Mouse (Mus musculus): ENCODE measurements around the gene Ubald2. TPM values are rescaled to one million over a fixed set of nuclear protein-coding genes. Genes with fewer than 3 reads are reported as not detected.
A peak's percentile ranks its signal among the peaks of the same experiment; 100 is the strongest.
"Not testable (repeated sequence)": the region's sequence is repeated elsewhere in the genome, so short reads cannot be mapped to it uniquely, and the experiment has no call there.

The Ubald2 gene
- polyA plus RNA-seq, 1 experiment from 2014 or later, result 34.5 TPM

- Histone ChIP-seq H3K4me1 (ENCODE audit: control insufficient read depth, low read depth, low read length) (peaks cover 2% of the 10 kb centered on the region), H3K27me3 (ENCODE audit: control insufficient read depth, insufficient read depth, low read depth, low read length) (no peaks in the 10 kb centered on the region), H3K9ac (ENCODE audit: low read depth, low read length) (no peak within 1 kb of the TSS), H3K4me2 (ENCODE audit: low read depth, low read length) (no peak within 1 kb of the TSS), H3K27ac (ENCODE audit: low read length) (no peak within 1 kb of the TSS), H3K4me3 (ENCODE audit: low read depth, low read length) (no peak within 1 kb of the TSS), H3K9me3 (replicated peaks; ENCODE audit: control insufficient read depth, low read length) (no peaks in the 10 kb centered on the region), H3K36me3 (ENCODE audit: control insufficient read depth, insufficient read depth) (peaks cover 2% of the 10 kb centered on the region; the same call in 1 of the 2 replicates)
- no peak for ATAC-seq (ENCODE audit: low read depth)
- WGBS (ENCODE audit: insufficient replicate concordance), result 57% methylated on average over 20 of the region's 20 CpGs
Measured at GRCm38 (mm10) chr11:116466141-116466540, 32.2 kb downstream of the Ubald2 start, which contains the start of gene Qrich2. Gene Qrich2, minus strand, starts transcription at chr11:116466241.

DNA sequence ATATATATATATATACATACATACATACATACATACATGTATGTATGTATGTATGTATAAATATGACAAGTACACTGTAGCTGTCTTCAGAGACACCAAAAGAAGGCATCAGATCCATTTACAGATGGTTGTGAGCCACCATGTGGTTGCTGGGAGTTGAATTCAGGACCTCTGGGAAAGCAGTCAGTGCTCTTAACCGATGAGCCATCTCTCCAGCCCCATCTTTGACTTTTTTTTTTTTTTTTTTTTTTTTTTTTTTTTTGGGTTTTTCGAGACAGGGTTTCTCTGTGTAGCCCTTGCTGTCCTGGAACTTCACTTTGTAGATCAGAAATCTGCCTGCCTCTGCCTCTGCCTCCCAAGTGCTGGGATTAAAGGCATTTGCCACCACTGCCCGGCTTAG, 34.4 kb downstream of the Ubald2 start:
- ATAC-seq (ENCODE audit: low read depth); H3K4me3 ChIP-seq (ENCODE audit: low read depth, low read length); H3K27me3 ChIP-seq (ENCODE audit: control insufficient read depth, insufficient read depth, low read depth, low read length); H3K9me3 ChIP-seq (replicated peaks; ENCODE audit: control insufficient read depth, low read length); H3K36me3 ChIP-seq (ENCODE audit: control insufficient read depth, insufficient read depth); H3K27ac ChIP-seq (ENCODE audit: low read length); H3K4me1 ChIP-seq (ENCODE audit: control insufficient read depth, low read depth, low read length); H3K9ac ChIP-seq (ENCODE audit: low read depth, low read length); H3K4me2 ChIP-seq (ENCODE audit: low read depth, low read length): not testable (repeated sequence)
- 62% methylated on average over 3 of the region's 3 CpGs for WGBS (ENCODE audit: insufficient replicate concordance)

GRCm38 (mm10) chr11:116470249-116470648, 36.4 kb downstream of the Ubald2 start:
- Histone ChIP-seq H3K27me3 (ENCODE audit: control insufficient read depth, insufficient read depth, low read depth, low read length) (no peaks in the 10 kb centered on the region), H3K9me3 (replicated peaks; ENCODE audit: control insufficient read depth, low read length) (no peaks in the 10 kb centered on the region), H3K9ac (ENCODE audit: low read depth, low read length) (no peak overlapping the region), H3K27ac (ENCODE audit: low read length) (peak overlapping the region; percentile 57; the same call in 1 of the 2 replicates), H3K4me2 (ENCODE audit: low read depth, low read length) (no peak overlapping the region), H3K4me1 (ENCODE audit: control insufficient read depth, low read depth, low read length) (no peaks in the 10 kb centered on the region; the same call in none of the 2 replicates), H3K4me3 (ENCODE audit: low read depth, low read length) (no peak overlapping the region), H3K36me3 (ENCODE audit: control insufficient read depth, insufficient read depth) (peaks cover 3% of the 10 kb centered on the region; the same call in 1 of the 2 replicates)
- whole genome bisulfite sequencing (ENCODE audit: insufficient replicate concordance), result 72% methylated on average over 3 of the region's 3 CpGs
- peak; percentile 63; the same call in 1 of the 2 replicates for ATAC-seq (ENCODE audit: low read depth)

GRCm38 (mm10) chr11:116470896-116471295, 37.0 kb downstream of the Ubald2 start:
- Histone ChIP-seq H3K27me3 (ENCODE audit: control insufficient read depth, insufficient read depth, low read depth, low read length) (no peaks in the 10 kb centered on the region), H3K27ac (ENCODE audit: low read length) (peak overlapping the region; percentile 57; the same call in 1 of the 2 replicates), H3K4me1 (ENCODE audit: control insufficient read depth, low read depth, low read length) (no peaks in the 10 kb centered on the region; the same call in none of the 2 replicates), H3K4me3 (ENCODE audit: low read depth, low read length) (no peak overlapping the region), H3K9ac (ENCODE audit: low read depth, low read length) (no peak overlapping the region), H3K9me3 (replicated peaks; ENCODE audit: control insufficient read depth, low read length) (no peaks in the 10 kb centered on the region), H3K36me3 (ENCODE audit: control insufficient read depth, insufficient read depth) (peaks cover 8% of the 10 kb centered on the region; the same call in 1 of the 2 replicates), H3K4me2 (ENCODE audit: low read depth, low read length) (no peak overlapping the region)
- 80% methylated on average over 4 of the region's 4 CpGs for WGBS (ENCODE audit: insufficient replicate concordance)
- ATAC-seq (ENCODE audit: low read depth), result no peak

DNA sequence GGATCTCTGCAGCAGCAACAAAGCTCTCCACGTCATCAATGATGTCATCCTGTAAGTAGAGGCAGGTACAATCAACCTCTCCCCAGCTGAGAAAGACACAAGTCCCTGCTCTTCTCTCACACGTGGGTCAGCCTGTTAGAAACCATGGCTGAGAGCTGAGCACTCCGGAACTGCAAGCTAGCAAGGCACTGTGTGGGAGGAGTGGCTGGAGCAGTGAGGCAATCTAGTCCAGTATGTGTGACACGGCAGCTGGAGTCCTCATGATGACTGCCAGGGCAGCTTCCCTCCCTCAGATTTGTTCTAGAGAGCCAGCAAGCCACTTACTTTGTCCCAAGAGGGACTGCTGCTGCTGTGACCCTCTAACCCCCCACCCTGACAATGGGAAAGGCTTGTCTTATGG, 38.4 kb downstream of the Ubald2 start:
- H3K27me3 ChIP-seq (ENCODE audit: control insufficient read depth, insufficient read depth, low read depth, low read length), result no peaks in the 10 kb centered on the region
- no peak overlapping the region for H3K4me3 ChIP-seq (ENCODE audit: low read depth, low read length)
- H3K9ac ChIP-seq (ENCODE audit: low read depth, low read length), result no peak overlapping the region
- 0 out of 2 replicates have a peak, but pooled peaks have one; percentile 30 for ATAC-seq (ENCODE audit: low read depth)
- no peak overlapping the region for H3K27ac ChIP-seq (ENCODE audit: low read length)
- no peaks in the 10 kb centered on the region for H3K9me3 ChIP-seq (replicated peaks; ENCODE audit: control insufficient read depth, low read length)
- H3K4me2 ChIP-seq (ENCODE audit: low read depth, low read length), result no peak overlapping the region
- H3K4me1 ChIP-seq (ENCODE audit: control insufficient read depth, low read depth, low read length), result no peaks in the 10 kb centered on the region; the same call in none of the 2 replicates
- H3K36me3 ChIP-seq (ENCODE audit: control insufficient read depth, insufficient read depth), result peaks cover 9% of the 10 kb centered on the region; the same call in 1 of the 2 replicates
- 58% methylated on average over 4 of the region's 4 CpGs for WGBS (ENCODE audit: insufficient replicate concordance)

DNA sequence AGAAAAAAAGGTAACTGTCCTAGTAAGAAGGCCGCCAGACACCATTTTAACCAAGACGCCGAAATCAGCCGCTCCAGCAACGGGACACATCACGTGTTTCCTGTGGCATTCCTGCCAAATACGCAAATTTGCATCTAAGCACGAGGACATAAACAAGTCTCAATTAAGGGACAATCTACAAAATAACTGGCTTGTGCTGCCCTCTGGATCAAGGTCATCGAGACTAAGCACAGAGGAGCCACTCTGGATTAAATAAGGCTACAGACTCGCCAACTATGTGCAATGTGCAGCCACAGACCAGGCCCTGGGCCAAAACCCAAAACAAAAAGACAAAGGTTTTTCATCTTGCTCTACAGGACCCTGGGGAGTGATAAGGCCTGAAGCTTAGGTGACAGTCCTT, 42.1 kb downstream of the Ubald2 start:
- H3K4me2 ChIP-seq (ENCODE audit: low read depth, low read length), result no peak overlapping the region

DNA sequence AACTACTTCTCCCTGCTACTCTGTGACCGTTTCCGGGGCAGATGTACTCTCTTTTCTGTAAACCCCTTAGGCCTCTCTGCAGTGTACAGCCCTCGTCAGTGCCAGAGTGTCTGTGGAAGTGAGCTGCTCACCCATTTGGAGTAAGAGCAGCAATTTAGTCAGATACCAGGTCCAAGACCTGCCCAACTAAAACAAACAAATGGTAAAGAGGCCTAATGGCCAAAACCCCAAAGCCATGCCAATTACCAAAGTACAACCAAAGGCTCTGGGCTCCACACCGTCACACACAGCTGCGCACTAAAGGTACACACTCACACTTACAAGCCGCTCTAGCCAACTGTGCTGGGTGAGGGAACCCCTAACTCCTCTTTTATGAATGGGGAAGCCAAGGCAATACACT, 42.8 kb downstream of the Ubald2 start:
- Histone ChIP-seq H3K36me3 (ENCODE audit: control insufficient read depth, insufficient read depth) (peaks cover 23% of the 10 kb centered on the region), H3K9ac (ENCODE audit: low read depth, low read length) (no peak overlapping the region), H3K4me3 (ENCODE audit: low read depth, low read length) (no peak overlapping the region), H3K4me1 (ENCODE audit: control insufficient read depth, low read depth, low read length) (no peaks in the 10 kb centered on the region; the same call in 1 of the 2 replicates), H3K9me3 (replicated peaks; ENCODE audit: control insufficient read depth, low read length) (no peaks in the 10 kb centered on the region), H3K27ac (ENCODE audit: low read length) (no peak overlapping the region), H3K4me2 (ENCODE audit: low read depth, low read length) (no peak overlapping the region), H3K27me3 (ENCODE audit: control insufficient read depth, insufficient read depth, low read depth, low read length) (no peaks in the 10 kb centered on the region)
- no peak for ATAC-seq (ENCODE audit: low read depth)
- 83% methylated on average over 6 of the region's 6 CpGs for WGBS (ENCODE audit: insufficient replicate concordance)

More for the DNA sequence above, 42.1 kb downstream of the Ubald2 start:
- Histone ChIP-seq H3K9ac (ENCODE audit: low read depth, low read length) (no peak overlapping the region), H3K36me3 (ENCODE audit: control insufficient read depth, insufficient read depth) (peaks cover 23% of the 10 kb centered on the region), H3K4me1 (ENCODE audit: control insufficient read depth, low read depth, low read length) (no peaks in the 10 kb centered on the region; the same call in 1 of the 2 replicates), H3K4me3 (ENCODE audit: low read depth, low read length) (no peak overlapping the region), H3K9me3 (replicated peaks; ENCODE audit: control insufficient read depth, low read length) (no peaks in the 10 kb centered on the region), H3K27ac (ENCODE audit: low read length) (no peak overlapping the region), H3K27me3 (ENCODE audit: control insufficient read depth, insufficient read depth, low read depth, low read length) (no peaks in the 10 kb centered on the region)
- ATAC-seq (ENCODE audit: low read depth), result no peak
- WGBS (ENCODE audit: insufficient replicate concordance), result 83% methylated on average over 10 of the region's 10 CpGs

- 81% methylated on average over 15 of the region's 15 CpGs for WGBS (ENCODE audit: insufficient replicate concordance)
- peaks cover 23% of the 10 kb centered on the region for H3K36me3 ChIP-seq (ENCODE audit: control insufficient read depth, insufficient read depth)
- H3K9me3 ChIP-seq (replicated peaks; ENCODE audit: control insufficient read depth, low read length), result no peaks in the 10 kb centered on the region
- ATAC-seq (ENCODE audit: low read depth), result no peak
- no peak overlapping the region for H3K27ac ChIP-seq (ENCODE audit: low read length)
- no peaks in the 10 kb centered on the region for H3K27me3 ChIP-seq (ENCODE audit: control insufficient read depth, insufficient read depth, low read depth, low read length)
- no peaks in the 10 kb centered on the region; the same call in 1 of the 2 replicates for H3K4me1 ChIP-seq (ENCODE audit: control insufficient read depth, low read depth, low read length)
- no peak overlapping the region for H3K9ac ChIP-seq (ENCODE audit: low read depth, low read length)
- no peak overlapping the region for H3K4me3 ChIP-seq (ENCODE audit: low read depth, low read length)
- H3K4me2 ChIP-seq (ENCODE audit: low read depth, low read length), result no peak overlapping the region
Measured at GRCm38 (mm10) chr11:116477160-116477759, 43.4 kb downstream of the Ubald2 start.

GRCm38 (mm10) chr11:116478978-116479377, 45.1 kb downstream of the Ubald2 start:
- Histone ChIP-seq H3K4me2 (ENCODE audit: low read depth, low read length) (no peak overlapping the region), H3K36me3 (ENCODE audit: control insufficient read depth, insufficient read depth) (peaks cover 23% of the 10 kb centered on the region), H3K4me1 (ENCODE audit: control insufficient read depth, low read depth, low read length) (no peaks in the 10 kb centered on the region; the same call in 1 of the 2 replicates), H3K9ac (ENCODE audit: low read depth, low read length) (no peak overlapping the region), H3K4me3 (ENCODE audit: low read depth, low read length) (no peak overlapping the region), H3K27ac (ENCODE audit: low read length) (no peak overlapping the region), H3K27me3 (ENCODE audit: control insufficient read depth, insufficient read depth, low read depth, low read length) (no peaks in the 10 kb centered on the region), H3K9me3 (replicated peaks; ENCODE audit: control insufficient read depth, low read length) (no peaks in the 10 kb centered on the region)
- ATAC-seq (ENCODE audit: low read depth), result no peak
- WGBS (ENCODE audit: insufficient replicate concordance), result 74% methylated on average over 7 of the region's 7 CpGs
